Mouse (Mus musculus) cerebellum, postnatal 10 days (tissue): ENCODE measurements around the gene Bloc1s1.

Experiments used
- DNase-seq, 2 experiments: peaks; one replicate each; pipeline ENCODE4 v3.0.0; 2021; ENCODE audit warnings: mixed read lengths in 2 of 2

The Bloc1s1 gene

GRCm38 (mm10) chr10:128929638-128930378 lies 6.0 kb upstream of the Bloc1s1 start:
- peak; percentile 65 to 71 for DNase-seq

- DNase-seq, result peak; percentile 67 to 71
These were observed 4.5 kb upstream of the Bloc1s1 start for GRCm38 (mm10) chr10:128928356-128928755.

DNA sequence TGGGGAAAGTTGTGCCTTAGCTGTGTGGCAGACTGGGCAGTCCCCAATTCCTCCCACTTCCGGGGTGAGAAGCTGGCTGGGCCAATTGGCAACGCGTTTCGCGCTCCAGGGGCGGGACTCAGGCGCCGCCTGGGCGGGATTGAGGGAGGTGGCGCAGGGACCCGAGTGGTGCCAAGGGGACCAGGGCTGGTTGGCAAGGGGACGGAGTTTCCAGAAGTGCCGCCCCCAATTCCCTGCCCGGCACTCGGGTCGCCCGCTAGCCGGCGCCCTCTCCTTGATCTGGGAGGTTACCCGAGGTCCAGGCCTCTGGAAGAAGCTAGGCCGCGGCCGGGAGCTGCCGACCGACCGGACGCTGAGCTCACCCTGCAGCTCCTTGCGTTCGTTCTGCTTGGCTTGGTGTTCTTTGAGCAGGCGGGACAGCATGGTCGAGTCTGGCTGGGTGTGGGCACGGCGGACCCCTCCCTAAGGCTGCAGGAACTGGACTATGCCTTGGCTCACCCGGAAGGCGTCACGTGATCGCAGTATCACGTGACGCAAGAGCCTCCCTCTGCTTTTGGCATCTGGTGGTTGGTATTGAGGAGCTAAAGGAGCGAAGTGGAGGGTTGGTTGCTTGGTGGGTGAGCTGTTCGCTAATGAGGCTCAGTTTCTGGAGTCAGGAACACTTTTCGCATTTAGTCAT lies 683 bp downstream of the Bloc1s1 start:
- DNase-seq, result peak; percentile 96 to 98

DNA sequence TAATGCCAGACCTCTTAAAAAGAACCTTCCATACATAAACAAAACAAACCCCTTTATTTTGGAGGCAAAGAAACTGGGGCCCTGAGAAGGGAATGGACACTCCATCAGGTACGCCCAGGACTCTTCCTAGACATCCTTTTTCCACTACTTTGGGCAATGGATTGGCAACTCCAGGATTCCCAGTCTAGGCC lies 1.1 kb downstream of the Bloc1s1 start, which contains the start of gene Rdh5:
Rdh5 (minus strand) TSS at position 67 of the 191 bp plus-strand sequence.
- no peak for DNase-seq

- DNase-seq, result peak; percentile 70 to 78
These were observed 1.7 kb downstream of the Bloc1s1 start for GRCm38 (mm10) chr10:128921883-128922821.

DNA sequence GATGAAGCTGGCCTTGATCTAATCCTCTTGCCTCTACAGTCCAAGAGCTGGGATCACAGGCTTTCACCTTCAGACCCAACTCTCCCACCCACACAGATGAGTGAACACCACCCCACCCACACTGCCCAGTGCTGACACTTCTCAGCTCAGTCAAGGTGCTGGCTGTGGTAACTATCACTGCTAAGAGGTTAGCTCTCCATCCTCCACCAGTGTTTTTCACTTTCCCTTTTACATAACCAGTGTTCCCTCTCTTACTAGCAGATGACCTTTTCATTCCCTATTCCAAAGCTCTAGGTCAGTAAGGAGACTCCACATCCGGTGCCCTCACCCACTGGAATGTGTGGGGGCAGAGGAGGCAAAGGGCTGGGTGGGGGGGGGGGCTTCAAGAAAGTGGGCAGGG lies 2.6 kb downstream of the Bloc1s1 start:
- DNase-seq, result no peak

DNA sequence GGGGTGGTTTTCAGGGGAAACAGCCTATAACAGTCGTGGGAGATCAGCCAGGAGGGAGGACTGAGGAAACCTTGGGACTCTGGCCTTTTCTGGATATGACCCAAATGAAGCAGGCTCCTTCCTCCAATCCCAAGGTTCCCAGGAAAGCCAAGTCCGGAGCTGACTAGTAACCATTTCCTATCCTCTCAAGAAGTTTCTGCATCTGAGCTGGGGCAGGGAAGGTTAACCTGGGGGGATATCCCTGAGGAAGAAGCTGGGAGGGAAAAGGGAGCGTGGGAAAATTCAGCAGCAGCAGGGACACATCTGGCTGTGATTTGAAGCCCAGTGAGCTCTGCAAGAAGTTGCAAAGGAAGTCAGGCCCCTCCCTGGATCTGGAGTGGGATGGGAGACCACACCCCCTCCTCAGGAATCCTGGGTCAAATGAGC lies 3.1 kb downstream of the Bloc1s1 start:
- DNase-seq, result peak in 1 of 2 experiments; percentile 37

DNA sequence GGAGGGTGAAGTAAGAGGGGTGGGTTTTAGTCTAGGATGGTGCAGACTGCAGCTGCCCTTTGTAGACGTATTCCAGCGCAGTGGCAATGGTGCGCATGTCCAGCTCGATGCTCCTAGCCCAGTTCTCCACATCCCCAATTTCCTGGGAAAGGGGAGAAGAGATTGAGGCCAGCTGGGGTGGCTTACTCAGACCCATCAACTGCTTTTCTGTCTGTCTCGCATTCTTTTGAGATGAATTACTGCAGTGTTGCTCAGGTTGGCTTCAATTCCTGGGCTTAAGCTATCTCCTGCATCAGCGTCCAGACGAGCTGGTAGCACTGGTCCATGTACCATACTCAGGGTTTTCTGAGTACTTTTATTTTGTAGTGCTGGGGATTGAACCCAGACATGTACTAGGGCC lies 3.9 kb downstream of the Bloc1s1 start:
- no peak for DNase-seq

DNA sequence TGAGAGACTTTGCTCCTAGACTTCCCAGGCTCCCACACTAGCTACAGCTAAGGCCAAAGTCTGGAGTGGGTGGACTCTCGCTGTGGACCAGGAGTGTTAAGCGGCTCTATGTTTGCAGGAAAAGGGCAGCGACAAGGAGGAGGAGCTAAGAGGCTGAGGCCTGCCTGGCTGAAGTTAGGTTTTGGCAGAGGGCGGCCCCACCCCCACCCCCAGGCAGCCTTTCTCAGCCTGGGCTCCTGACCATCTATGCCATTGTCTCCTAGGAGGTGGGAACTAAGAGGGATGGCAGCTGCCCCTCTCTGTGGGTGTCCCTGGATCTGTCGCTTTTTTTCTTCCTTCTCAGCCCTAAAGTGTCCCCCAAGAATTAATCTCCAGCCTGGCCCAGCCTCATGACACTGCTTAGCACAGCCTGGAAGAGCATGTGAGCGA lies 4.6 kb downstream of the Bloc1s1 start:
- DNase-seq, result peak; percentile 83 to 90

GRCm38 (mm10) chr10:128918246-128918645 lies 5.6 kb downstream of the Bloc1s1 start:
- peak; percentile 99 for DNase-seq

- DNase-seq, result no peak
These were observed 6.4 kb downstream of the Bloc1s1 start for GRCm38 (mm10) chr10:128917400-128917799.

GRCm38 (mm10) chr10:128916665-128917064 lies 7.2 kb downstream of the Bloc1s1 start:
- no peak for DNase-seq

GRCm38 (mm10) chr10:128915550-128915949 lies 8.3 kb downstream of the Bloc1s1 start:
- peak in 1 of 2 experiments; percentile 41 for DNase-seq

DNA sequence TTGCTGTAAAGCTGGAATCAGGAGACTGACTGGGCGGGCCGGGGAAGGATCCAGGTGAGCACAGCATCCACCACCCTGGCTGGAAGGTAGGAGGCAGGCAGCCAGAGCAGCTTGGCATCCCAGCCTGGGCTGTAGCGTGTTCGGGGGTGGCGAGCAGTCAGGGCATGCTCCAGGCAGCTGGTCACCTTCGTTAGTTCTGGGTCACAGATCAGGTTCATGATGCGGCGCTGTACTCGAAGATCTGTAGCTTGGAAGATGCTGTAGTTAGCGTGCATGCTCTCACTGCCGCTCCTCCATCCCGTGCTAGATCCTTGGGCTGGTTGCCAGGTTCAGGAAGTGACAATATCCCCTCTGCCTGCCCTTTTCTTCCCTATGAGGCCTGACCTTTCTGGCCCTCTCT lies 10.1 kb downstream of the Bloc1s1 start:
- peak; percentile 63 to 64 for DNase-seq

DNA sequence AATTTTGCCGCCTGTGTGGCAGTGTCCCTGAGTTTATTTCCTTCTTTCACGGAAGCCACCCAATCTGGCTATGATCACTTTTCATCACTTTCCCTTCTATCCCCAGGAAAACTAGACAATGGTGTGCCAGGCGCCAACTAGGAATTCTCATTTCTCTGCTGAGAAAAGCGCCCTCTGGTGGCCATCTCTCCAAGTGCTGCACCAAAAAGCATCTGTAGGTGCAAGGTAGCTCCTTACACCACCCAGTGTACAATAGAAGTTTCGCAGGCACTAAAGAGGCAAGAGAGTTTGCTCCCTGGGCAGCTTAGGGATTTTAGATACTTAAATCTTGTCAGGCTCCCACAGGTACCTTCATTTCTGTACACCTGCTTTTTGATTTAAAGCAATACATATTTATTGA lies 10.6 kb downstream of the Bloc1s1 start:
- peak; percentile 98 to 99 for DNase-seq

DNA sequence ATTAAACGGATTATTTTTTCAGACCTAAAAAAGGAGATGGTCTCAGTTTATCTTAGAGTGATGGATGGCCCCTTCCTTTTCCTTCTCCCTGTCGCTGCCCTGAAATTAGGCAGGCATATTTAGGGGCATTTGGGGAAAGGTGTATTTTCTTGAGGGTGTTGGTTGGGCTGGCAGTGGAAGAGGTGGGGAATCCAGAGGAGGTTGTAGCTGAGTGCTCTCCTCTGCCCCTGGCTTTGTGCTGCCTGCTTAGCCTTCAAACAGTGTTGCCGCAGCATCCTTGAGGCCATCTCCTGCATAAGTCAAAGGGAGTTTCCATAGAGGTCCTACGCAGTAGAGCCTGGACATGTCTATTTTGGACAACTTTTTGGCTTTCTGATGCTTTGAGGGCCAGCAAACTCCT lies 11.0 kb downstream of the Bloc1s1 start:
- no peak for DNase-seq

DNA sequence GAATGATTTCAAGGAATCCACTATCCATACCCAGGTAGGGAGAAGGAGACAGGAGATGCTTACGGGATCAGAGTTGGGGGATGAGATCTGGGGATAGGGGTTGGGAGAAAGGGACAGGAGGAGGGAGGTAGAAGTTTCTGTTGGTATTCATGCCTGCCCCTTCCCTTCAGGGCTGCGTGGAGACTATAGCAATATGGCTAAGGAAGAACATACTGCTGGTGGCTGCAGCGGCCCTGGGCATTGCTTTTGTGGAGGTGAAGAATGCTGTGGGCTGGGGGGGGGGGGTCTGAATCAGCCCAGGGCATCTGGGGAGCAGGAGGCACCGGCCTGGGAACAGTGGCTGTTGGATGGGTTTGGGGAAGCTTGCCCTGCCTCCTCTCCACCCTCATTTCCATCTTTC lies 11.6 kb downstream of the Bloc1s1 start:
- DNase-seq, result no peak

DNA sequence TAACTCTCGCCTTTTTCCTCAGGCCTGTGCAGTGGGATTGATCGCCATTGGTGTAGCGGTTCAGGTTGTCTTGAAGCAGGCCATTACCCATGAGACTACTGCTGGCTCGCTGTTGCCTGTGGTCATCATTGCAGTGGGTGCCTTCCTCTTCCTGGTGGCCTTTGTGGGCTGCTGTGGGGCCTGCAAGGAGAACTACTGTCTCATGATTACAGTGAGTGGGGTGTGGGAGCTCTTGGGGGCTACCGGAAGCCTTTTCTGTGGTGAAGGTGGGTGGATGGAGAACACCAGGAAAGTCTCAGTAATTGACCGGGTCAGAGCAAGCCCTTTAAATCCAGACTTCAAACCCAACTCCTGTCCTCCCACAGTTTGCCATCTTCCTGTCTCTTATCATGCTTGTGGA lies 12.4 kb downstream of the Bloc1s1 start:
- no peak for DNase-seq

DNA sequence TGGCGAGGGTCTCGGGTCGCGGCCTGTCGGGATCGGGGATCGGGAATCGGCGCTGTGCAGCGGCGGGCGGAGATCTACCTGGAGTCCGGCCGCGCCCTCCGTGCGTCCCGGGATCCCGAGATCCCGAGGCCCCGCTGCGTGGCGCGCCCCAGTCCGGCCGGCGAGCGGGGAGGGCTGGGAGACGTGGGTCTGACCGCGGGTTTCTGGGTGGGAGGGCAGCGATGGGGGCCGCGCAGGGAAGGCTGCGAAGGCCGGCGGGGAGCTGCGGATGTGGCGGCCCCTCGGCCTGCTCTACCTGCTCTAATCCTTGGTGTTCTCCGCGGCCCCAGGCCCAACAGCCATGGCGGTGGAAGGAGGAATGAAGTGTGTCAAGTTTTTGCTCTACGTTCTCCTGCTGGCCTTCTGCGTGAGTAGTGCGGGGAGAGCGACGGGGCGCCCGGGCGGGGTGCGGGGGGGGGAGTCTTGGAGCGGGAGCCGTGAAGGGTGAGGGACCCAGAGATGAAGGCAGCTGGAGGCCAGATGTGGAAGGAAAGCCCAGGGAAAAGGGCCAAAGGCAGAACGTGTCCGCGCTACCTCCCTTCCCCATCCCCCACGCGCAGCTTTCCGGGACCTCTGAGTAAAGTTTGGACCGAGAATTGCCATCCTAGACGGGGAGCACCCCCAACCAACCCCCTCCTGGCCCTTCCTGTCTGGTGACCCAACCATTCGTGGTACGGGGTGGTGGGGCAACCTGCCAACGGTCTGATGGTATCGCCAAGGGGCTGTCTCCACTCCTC lies 13.6 kb downstream of the Bloc1s1 start:
- DNase-seq, result peak; percentile 89

GRCm38 (mm10) chr10:128909567-128910028 lies 14.2 kb downstream of the Bloc1s1 start:
- peak; percentile 88 to 93 for DNase-seq

DNA sequence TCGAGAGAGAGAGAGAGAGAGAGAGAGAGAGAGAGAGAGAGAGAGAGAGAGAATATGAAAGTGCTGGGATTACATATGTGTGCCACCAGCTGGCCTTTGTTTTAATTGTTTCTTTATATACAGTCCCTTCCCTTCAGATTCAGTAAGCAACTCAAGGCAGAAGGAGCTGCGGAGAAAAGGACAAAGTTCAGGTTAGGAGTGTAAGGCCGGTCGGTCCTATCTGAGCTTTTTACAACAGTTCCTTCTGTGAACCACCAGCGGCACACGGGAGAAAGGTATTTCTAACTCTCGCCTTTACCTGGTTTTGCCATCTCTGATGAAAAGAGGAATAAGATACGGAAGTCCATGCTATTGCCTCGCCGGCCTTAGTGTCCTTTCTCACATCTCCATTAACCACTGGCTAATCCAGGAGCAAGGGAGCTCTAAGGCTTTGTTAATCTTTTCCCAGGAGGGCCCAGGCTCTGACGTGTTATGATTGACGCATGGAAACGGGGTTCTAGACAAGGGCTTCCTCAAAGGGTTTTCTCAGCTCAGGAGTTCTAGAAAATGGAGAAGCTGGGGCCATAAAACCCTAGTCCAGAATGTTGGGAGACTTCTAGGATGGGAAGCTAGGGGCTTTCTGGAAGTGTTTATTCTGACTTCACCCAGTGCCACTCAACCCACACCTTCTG lies 14.9 kb downstream of the Bloc1s1 start:
- peak in 1 of 2 experiments; percentile 26 for DNase-seq

DNA sequence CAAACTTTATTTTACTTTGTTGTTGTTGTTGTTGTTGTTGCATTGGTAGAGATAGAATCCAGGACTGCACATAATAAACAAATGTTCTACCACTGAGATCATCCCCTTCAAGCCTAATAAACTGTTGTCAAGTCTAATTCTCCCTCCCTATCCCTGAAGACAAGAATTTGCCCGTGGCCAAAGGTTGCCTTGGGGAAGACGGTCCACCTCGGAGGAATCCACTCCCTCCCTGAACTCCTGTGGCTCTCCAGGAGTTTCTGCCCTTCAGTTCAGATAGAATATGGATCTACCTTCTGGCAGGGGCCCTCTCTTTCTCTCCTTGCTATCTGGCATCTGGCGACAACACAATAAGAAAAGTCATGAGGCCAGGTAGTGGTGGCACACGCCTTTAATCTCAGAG lies 19.0 kb downstream of the Bloc1s1 start:
- no peak for DNase-seq
